Mouse (Mus musculus): Measurements from ENCODE around the gene Slc17a7.
"Not testable (repeated sequence)": the region's sequence is repeated elsewhere in the genome, so short reads cannot be mapped to it uniquely, and the experiment has no call there.

The Slc17a7 gene

GRCm38 (mm10) chr7:45133446-45134159 lies 30.1 kb upstream of the Slc17a7 start:
- no peak for DNase-seq (ENCODE audit: low spot score)

- no peak for DNase-seq (ENCODE audit: low spot score)
These were observed 29.2 kb upstream of the Slc17a7 start for GRCm38 (mm10) chr7:45134544-45135026.

GRCm38 (mm10) chr7:45135370-45135769 lies 28.4 kb upstream of the Slc17a7 start:
- no peak for DNase-seq (ENCODE audit: low spot score)

GRCm38 (mm10) chr7:45135993-45136567 lies 27.7 kb upstream of the Slc17a7 start, which contains the start of the genes Gm45713 and Flt3l:
Gene Gm45713, minus strand, starts transcription at chr7:45136231.
Gene Flt3l, minus strand, starts transcription at chr7:45136432.
- DNase-seq (ENCODE audit: low spot score) = peak; percentile 91

GRCm38 (mm10) chr7:45137171-45138006 lies 26.4 kb upstream of the Slc17a7 start:
- DNase-seq (ENCODE audit: low spot score) = no peak

GRCm38 (mm10) chr7:45138403-45138802 lies 25.3 kb upstream of the Slc17a7 start:
- DNase-seq (ENCODE audit: low spot score) = no peak

GRCm38 (mm10) chr7:45139904-45140723 lies 23.6 kb upstream of the Slc17a7 start:
- DNase-seq (ENCODE audit: low spot score) = no peak

GRCm38 (mm10) chr7:45141319-45141718 lies 22.4 kb upstream of the Slc17a7 start:
- DNase-seq (ENCODE audit: low spot score) = no peak

- no peak for DNase-seq (ENCODE audit: low spot score)
These were observed 21.8 kb upstream of the Slc17a7 start for GRCm38 (mm10) chr7:45141914-45142313.

- DNase-seq (ENCODE audit: low spot score) = no peak
These were observed 19.2 kb upstream of the Slc17a7 start for GRCm38 (mm10) chr7:45144368-45145174.

GRCm38 (mm10) chr7:45145460-45145859 lies 18.3 kb upstream of the Slc17a7 start:
- DNase-seq (ENCODE audit: low spot score) = no peak

- no peak for DNase-seq (ENCODE audit: low spot score)
These were observed 16.5 kb upstream of the Slc17a7 start for GRCm38 (mm10) chr7:45147267-45147666.

GRCm38 (mm10) chr7:45147899-45148298 lies 15.8 kb upstream of the Slc17a7 start:
- DNase-seq (ENCODE audit: low spot score) = no peak

- DNase-seq (ENCODE audit: low spot score) = no peak
These were observed 15.1 kb upstream of the Slc17a7 start for GRCm38 (mm10) chr7:45148534-45149098.

GRCm38 (mm10) chr7:45149545-45149944 lies 14.2 kb upstream of the Slc17a7 start:
- DNase-seq (ENCODE audit: low spot score) = no peak

- no peak for DNase-seq (ENCODE audit: low spot score)
These were observed 13.4 kb upstream of the Slc17a7 start for GRCm38 (mm10) chr7:45150321-45150720.

- DNase-seq (ENCODE audit: low spot score) = no peak
These were observed 12.4 kb upstream of the Slc17a7 start for GRCm38 (mm10) chr7:45151303-45151702.

GRCm38 (mm10) chr7:45153052-45153451 lies 10.7 kb upstream of the Slc17a7 start:
- not testable (repeated sequence) for DNase-seq (ENCODE audit: low spot score)

GRCm38 (mm10) chr7:45153586-45153985 lies 10.2 kb upstream of the Slc17a7 start:
- DNase-seq (ENCODE audit: low spot score) = no peak
